15 mouse cellular contexts compared by ENCODE assay signal in the genomic region with DNA sequence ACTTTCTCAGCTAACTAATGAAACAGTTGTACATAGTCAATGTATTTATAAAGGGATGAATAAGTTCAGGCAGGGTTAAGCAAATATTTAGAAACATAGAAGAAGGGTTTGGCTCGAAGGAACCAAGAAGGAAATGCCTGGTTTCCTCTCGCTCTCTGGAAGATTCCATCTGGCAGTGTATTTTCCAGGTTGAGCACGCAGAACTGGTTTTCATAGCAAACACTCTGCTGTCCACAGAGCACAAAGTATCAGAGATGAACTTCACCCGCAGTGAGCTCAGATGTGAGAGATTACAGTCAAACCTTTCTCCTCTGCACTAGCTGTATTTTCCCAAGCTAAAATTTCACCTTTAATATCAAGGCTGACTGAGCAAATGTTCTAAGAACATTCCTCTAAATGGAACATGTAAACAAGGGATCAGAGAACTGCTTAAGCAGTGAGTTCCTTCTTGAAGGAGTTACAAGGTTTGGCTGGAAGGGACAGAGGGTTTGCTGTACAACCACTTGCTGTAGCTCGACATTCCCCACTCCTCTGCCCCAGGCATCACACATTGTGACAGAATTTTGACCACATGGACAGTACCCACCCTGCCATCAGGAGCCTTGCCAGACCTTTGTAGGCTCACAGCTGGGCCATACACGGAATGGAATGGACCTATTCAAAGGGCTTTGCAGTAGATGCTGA. TPM values are rescaled to one million over a fixed set of nuclear protein-coding genes. Genes with fewer than 3 reads are reported as not detected.
A peak's percentile ranks its signal among the peaks of the same experiment; 100 is the strongest.
DNase-seq lines count a peak whose midpoint lies in the region; ATAC-seq and TF ChIP-seq lines count a peak whose summit lies in the region.
"Had no signal": no experiment of that assay in that cellular context is flagged by ENCODE, and none has a peak within 500 bp of the region (broad histone marks: within the 10 kb centered on the region; RNA-seq: fewer than 3 reads in every experiment).

No protein-coding gene starts in this region.

- H3K9me3 ChIP-seq in kidney, embryonic 15.5 days (replicated peaks): no peaks in the 10 kb centered on the region
- H3K9me3 ChIP-seq: embryonic facial prominence, embryonic 13.5 days; limb, embryonic 15.5 days; neural tube, embryonic 13.5 days had no signal

- ATAC-seq in frontal cortex, adult (ENCODE audit: low TSS enrichment): 0 out of 2 replicates have a peak, but pooled peaks have one; percentile 13
- no peak for ATAC-seq in kidney, embryonic 15.5 days (replicated peaks; ENCODE audit: low FRiP score)
- ATAC-seq: Patski had no signal

- H3K27me3 ChIP-seq in kidney, embryonic 15.5 days: no peaks in the 10 kb centered on the region
- no peaks in the 10 kb centered on the region for H3K27me3 ChIP-seq in testis, adult 2 months (ENCODE audit: control insufficient read depth, insufficient read depth, low read length)
- H3K27me3 ChIP-seq: embryonic facial prominence, embryonic 13.5 days; limb, embryonic 15.5 days; neural tube, embryonic 13.5 days had no signal

- H3K36me3 ChIP-seq in kidney, embryonic 15.5 days: no peaks in the 10 kb centered on the region
- no peaks in the 10 kb centered on the region for H3K36me3 ChIP-seq in testis, adult 2 months (ENCODE audit: control insufficient read depth, insufficient read depth, low read length)
- H3K36me3 ChIP-seq: embryonic facial prominence, embryonic 13.5 days; limb, embryonic 15.5 days had no signal

- no peak overlapping the region for H3K4me3 ChIP-seq in kidney, embryonic 15.5 days (replicated peaks)
- H3K4me3 ChIP-seq in testis, adult 2 months (ENCODE audit: control insufficient read depth, low read depth, low read length): peak overlapping the region; percentile 63
- H3K4me3 ChIP-seq: embryonic facial prominence, embryonic 13.5 days; limb, embryonic 15.5 days; neural tube, embryonic 13.5 days had no signal

- no peak for TF ChIP-seq POLR2A in testis, adult 2 months (IDR thresholded peaks at IDR 0.05; ENCODE audit: control insufficient read depth, low read depth, low read length)

- H3K4me1 ChIP-seq in kidney, embryonic 15.5 days: peaks cover 12% of the 10 kb centered on the region
- H3K4me1 ChIP-seq in testis, adult 2 months (ENCODE audit: control insufficient read depth, insufficient read depth, low read length): no peaks in the 10 kb centered on the region
- H3K4me1 ChIP-seq: limb, embryonic 15.5 days; neural tube, embryonic 13.5 days had no signal

- H3K4me2 ChIP-seq in kidney, embryonic 15.5 days: no peak overlapping the region
- H3K4me2 ChIP-seq: embryonic facial prominence, embryonic 13.5 days; hindbrain, embryonic 14.5 days; limb, embryonic 15.5 days; neural tube, embryonic 13.5 days had no signal

- WGBS in kidney, embryonic 15.5 days: 39% methylated on average over 6 of the region's 6 CpGs

- H3K27ac ChIP-seq in kidney, embryonic 15.5 days: 0 out of 2 replicates have a peak overlapping the region, but pooled peaks have one; percentile 37
- H3K27ac ChIP-seq in testis, adult 2 months (ENCODE audit: control insufficient read depth, insufficient read depth, low read depth, low read length): no peak overlapping the region
- H3K27ac ChIP-seq: embryonic facial prominence, embryonic 13.5 days; hindbrain, embryonic 14.5 days; limb, embryonic 15.5 days; neural tube, embryonic 13.5 days had no signal

- no peak for TF ChIP-seq CTCF in testis, adult 2 months (IDR thresholded peaks at IDR 0.05; ENCODE audit: control insufficient read depth, insufficient read depth, insufficient replicate concordance, low read depth, low read length)

- DNase-seq in frontal cortex, adult 2 months (ENCODE audit: extremely low spot score in 1 of 2, low spot score in 1 of 2): no peak
- no peak for DNase-seq in kidney, postnatal 4 days
- no peak for DNase-seq in testis, postnatal 14 days (ENCODE audit: low spot score)
- DNase-seq in right cerebral cortex, postnatal 4 days: no peak
- DNase-seq in right cerebral cortex, postnatal 14 days: no peak
- DNase-seq: cerebellum, postnatal 36 days had no signal

- no peak overlapping the region for H3K9ac ChIP-seq in kidney, embryonic 15.5 days
- H3K9ac ChIP-seq: embryonic facial prominence, embryonic 13.5 days; hindbrain, embryonic 14.5 days; limb, embryonic 15.5 days; neural tube, embryonic 13.5 days had no signal

RNA-seq across cellular contexts. Expression of gene Agr2, which starts 15.8 kb away (rescaled TPM):
- 0.18 and 0.82 TPM in 2 replicates for polyA plus RNA-seq in frontal cortex, adult 2 months (2012; rRNA removed)
- 1.4 and 31.8 TPM in 2 replicates for polyA plus RNA-seq in kidney, embryonic 15.5 days (2015; fragmentation: Nextera tagmentation; extraction: Ambion mirVana)
- polyA plus RNA-seq in testis, adult 2 months (2012; rRNA removed): 0.24 TPM in 1 of 2 replicates, not detected in the other
- polyA plus RNA-seq: forebrain, embryonic 11.5 days; hindbrain, embryonic 14.5 days; neural tube, embryonic 13.5 days had no signal

RNA-seq across cellular contexts. Expression of gene Tspan13, which starts 33.8 kb away (rescaled TPM):
- 137 and 158 TPM in 2 replicates for polyA plus RNA-seq in frontal cortex, adult 2 months (2012; rRNA removed)
- polyA plus RNA-seq in kidney, embryonic 15.5 days (2015; fragmentation: Nextera tagmentation; extraction: Ambion mirVana): 104 and 110 TPM in 2 replicates
- 12.0 and 13.5 TPM in 2 replicates for polyA plus RNA-seq in testis, adult 2 months (2012; rRNA removed)
